18 mouse cellular contexts compared by ENCODE assay signal in the genomic region with DNA sequence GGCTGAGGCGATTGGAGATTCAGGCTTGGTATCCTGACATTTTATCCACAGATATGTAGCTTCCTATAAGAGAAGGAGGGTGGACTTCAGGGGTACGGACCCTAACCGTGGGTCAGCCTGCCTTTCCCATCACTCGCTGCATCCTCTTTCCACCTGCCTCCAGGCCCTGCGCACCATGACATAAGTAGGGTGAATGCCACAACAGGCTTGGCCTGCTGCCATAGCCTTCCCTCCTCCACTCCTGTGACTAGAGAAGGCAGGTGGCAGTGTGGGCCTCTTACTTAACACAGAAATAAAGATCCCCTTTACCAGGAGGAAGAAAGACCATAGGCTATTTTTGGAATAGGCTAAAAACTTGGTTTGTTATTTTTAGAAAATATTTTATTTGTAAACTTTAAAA. TPM values are rescaled to one million over a fixed set of nuclear protein-coding genes. Genes with fewer than 3 reads are reported as not detected.
DNase-seq lines count a peak whose midpoint lies in the region; ATAC-seq and TF ChIP-seq lines count a peak whose summit lies in the region.
"Had no signal": no experiment of that assay in that cellular context is flagged by ENCODE, and none has a peak within 500 bp of the region (broad histone marks: within the 10 kb centered on the region; RNA-seq: fewer than 3 reads in every experiment).

No protein-coding gene starts in this region.

- H3K4me1 ChIP-seq in midbrain, embryonic 11.5 days (ENCODE audit: control insufficient read depth, insufficient read depth, low read length) = no peaks in the 10 kb centered on the region
- H3K4me1 ChIP-seq in midbrain, embryonic 13.5 days (replicated peaks) = no peaks in the 10 kb centered on the region
- H3K4me1 ChIP-seq in cerebellum, adult 2 months (ENCODE audit: control insufficient read depth, insufficient read depth, low read length) = peaks cover 17% of the 10 kb centered on the region
- no peaks in the 10 kb centered on the region for H3K4me1 ChIP-seq in liver, postnatal 0 days (ENCODE audit: insufficient read depth)
- H3K4me1 ChIP-seq: midbrain, embryonic 15.5 days had no signal

- peak overlapping the region; percentile 9; the same call in 1 of the 2 replicates for H3K27ac ChIP-seq in gastrocnemius, adult 2 months
- no peak overlapping the region for H3K27ac ChIP-seq in midbrain, embryonic 11.5 days (ENCODE audit: low read depth, low read length)
- no peak overlapping the region for H3K27ac ChIP-seq in midbrain, embryonic 13.5 days
- H3K27ac ChIP-seq in cerebellum, adult 2 months (ENCODE audit: insufficient read depth, low read length) = 0 out of 2 replicates have a peak overlapping the region, but pooled peaks have one; percentile 39
- no peak overlapping the region for H3K27ac ChIP-seq in liver, postnatal 0 days (ENCODE audit: low read depth)
- H3K27ac ChIP-seq: hindbrain, embryonic 14.5 days; midbrain, embryonic 15.5 days had no signal

- no peak for TF ChIP-seq CTCF in gastrocnemius, adult 2 months (IDR thresholded peaks at IDR 0.05)
- TF ChIP-seq CTCF in cerebellum, adult 2 months (IDR thresholded peaks at IDR 0.05; ENCODE audit: borderline replicate concordance, insufficient read depth, low read depth, low read length) = no peak
- TF ChIP-seq CTCF in liver, postnatal 0 days (IDR thresholded peaks at IDR 0.05; ENCODE audit: low read depth) = no peak

- H3K9ac ChIP-seq in midbrain, embryonic 11.5 days (ENCODE audit: low read length) = no peak overlapping the region
- no peak overlapping the region for H3K9ac ChIP-seq in midbrain, embryonic 13.5 days (replicated peaks)
- H3K9ac ChIP-seq in liver, postnatal 0 days (replicated peaks) = no peak overlapping the region
- H3K9ac ChIP-seq: hindbrain, embryonic 14.5 days; lung, embryonic 14.5 days; midbrain, embryonic 15.5 days had no signal

- TF ChIP-seq POLR2A in cerebellum, adult 2 months (IDR thresholded peaks at IDR 0.05; ENCODE audit: borderline replicate concordance, insufficient read depth, low read length) = no peak

- H3K4me2 ChIP-seq in midbrain, embryonic 11.5 days = no peak overlapping the region
- no peak overlapping the region for H3K4me2 ChIP-seq in midbrain, embryonic 13.5 days (replicated peaks)
- H3K4me2 ChIP-seq in liver, postnatal 0 days (ENCODE audit: low read depth, low read length) = no peak overlapping the region
- H3K4me2 ChIP-seq: hindbrain, embryonic 14.5 days; liver, embryonic 11.5 days; lung, embryonic 14.5 days; midbrain, embryonic 15.5 days had no signal

- peak; percentile 60 for DNase-seq in gastrocnemius, adult 2 months
- DNase-seq in gastrocnemius, postnatal 25 days = no peak
- DNase-seq in midbrain, embryonic 11.5 days (ENCODE audit: low spot score, missing footprints) = peak; percentile 6
- peak; percentile 72 to 80 for DNase-seq in cerebellum, adult 2 months
- peak; percentile 72 to 77 for DNase-seq in cerebellum, postnatal 36 days
- DNase-seq in liver, postnatal 0 days = no peak
- no peak for DNase-seq in lung, postnatal 36 days
- DNase-seq: gastrocnemius, postnatal 14 days; heart, postnatal 14 days; kidney, adult 8-10 months; spleen, adult 18-20 months; thymus, adult 18-20 months had no signal

- TF ChIP-seq EP300 in liver, postnatal 0 days (IDR thresholded peaks at IDR 0.05; ENCODE audit: low read depth) = no peak

- no peaks in the 10 kb centered on the region for H3K9me3 ChIP-seq in midbrain, embryonic 11.5 days (ENCODE audit: control insufficient read depth, low read length)
- no peaks in the 10 kb centered on the region for H3K9me3 ChIP-seq in midbrain, embryonic 13.5 days
- H3K9me3 ChIP-seq in liver, postnatal 0 days (ENCODE audit: low read length) = no peaks in the 10 kb centered on the region
- H3K9me3 ChIP-seq: midbrain, embryonic 15.5 days had no signal

- 95% methylated on average over 5 of the region's 5 CpGs for WGBS in midbrain, embryonic 11.5 days
- whole genome bisulfite sequencing in midbrain, embryonic 13.5 days = 94% methylated on average over 5 of the region's 5 CpGs
- WGBS in cerebellum, adult 2 months = 18% methylated on average over 5 of the region's 5 CpGs
- 89% methylated on average over 5 of the region's 5 CpGs for WGBS in liver, postnatal 0 days (ENCODE audit: insufficient replicate concordance)

- no peak for ATAC-seq in midbrain, embryonic 11.5 days (ENCODE audit: low FRiP score)
- no peak for ATAC-seq in midbrain, embryonic 13.5 days
- ATAC-seq in liver, postnatal 0 days = no peak
- ATAC-seq: midbrain, embryonic 15.5 days had no signal

- peaks cover 2% of the 10 kb centered on the region; the same call in 1 of the 2 replicates for H3K36me3 ChIP-seq in midbrain, embryonic 11.5 days (ENCODE audit: control insufficient read depth, insufficient read depth, low read length)
- H3K36me3 ChIP-seq in midbrain, embryonic 13.5 days = peaks cover 49% of the 10 kb centered on the region
- H3K36me3 ChIP-seq in liver, postnatal 0 days (replicated peaks; ENCODE audit: insufficient read depth, low read length) = peaks cover 26% of the 10 kb centered on the region

- intact Hi-C loops in gastrocnemius, adult 2 months (cut with DNase I) = no loop called here

- H3K27me3 ChIP-seq in midbrain, embryonic 11.5 days (ENCODE audit: control insufficient read depth, insufficient read depth, low read length) = no peaks in the 10 kb centered on the region
- no peaks in the 10 kb centered on the region for H3K27me3 ChIP-seq in midbrain, embryonic 13.5 days
- no peaks in the 10 kb centered on the region for H3K27me3 ChIP-seq in cerebellum, adult 2 months (ENCODE audit: control insufficient read depth, insufficient read depth, low read length)
- no peaks in the 10 kb centered on the region for H3K27me3 ChIP-seq in liver, postnatal 0 days (ENCODE audit: insufficient read depth, low read length)
- H3K27me3 ChIP-seq: midbrain, embryonic 15.5 days had no signal

- H3K4me3 ChIP-seq in gastrocnemius, adult 2 months = no peak overlapping the region
- H3K4me3 ChIP-seq in midbrain, embryonic 11.5 days (ENCODE audit: low read depth, low read length) = no peak overlapping the region
- H3K4me3 ChIP-seq in midbrain, embryonic 13.5 days (replicated peaks) = no peak overlapping the region
- H3K4me3 ChIP-seq in cerebellum, adult 2 months (replicated peaks; ENCODE audit: insufficient read depth, low read depth, low read length) = no peak overlapping the region
- H3K4me3 ChIP-seq in liver, postnatal 0 days (ENCODE audit: low read depth, low read length) = no peak overlapping the region
- H3K4me3 ChIP-seq: midbrain, embryonic 15.5 days; myocyte had no signal

RNA-seq across cellular contexts. Expression of gene Vac14, which starts 23.9 kb away (rescaled TPM):
- 10 to 100 TPM; 15.6 to 18.2 TPM for total RNA-seq in gastrocnemius, adult 2 months (2021)
- total RNA-seq in gastrocnemius, postnatal 25 days (2021) = 10 to 100 TPM; 15.4 to 16.2 TPM
- 31.9 and 33.8 TPM in 2 replicates for polyA plus RNA-seq in midbrain, embryonic 11.5 days (2014; fragmentation: Nextera tagmentation; extraction: Ambion mirVana)
- polyA plus RNA-seq in midbrain, embryonic 13.5 days (2015; fragmentation: Nextera tagmentation; extraction: Ambion mirVana) = 21.8 and 23.6 TPM in 2 replicates
- polyA plus RNA-seq in cerebellum, adult 2 months (2012; rRNA removed) = 37.6 and 39.9 TPM in 2 replicates
- 5.5 and 6.5 TPM in 2 replicates for polyA plus RNA-seq in liver, postnatal 0 days (2015; fragmentation: Nextera tagmentation; extraction: Ambion mirVana)

Comparison
In these comparisons a context has a peak if more than half of its experiments do, and no peak if none do; other contexts are left out.
1. DNase-seq: peak in gastrocnemius, adult 2 months (single experiment), midbrain, embryonic 11.5 days (single experiment), cerebellum, adult 2 months (2 of 2) and cerebellum, postnatal 36 days (2 of 2); none in gastrocnemius, postnatal 25 days (single experiment), liver, postnatal 0 days (single experiment) and lung, postnatal 36 days (single experiment).
2. H3K27ac ChIP-seq: peak in gastrocnemius, adult 2 months (single experiment) and cerebellum, adult 2 months (single experiment); none in midbrain, embryonic 11.5 days (single experiment), midbrain, embryonic 13.5 days (single experiment) and liver, postnatal 0 days (single experiment).